Mouse (Mus musculus) midbrain, embryonic 14.5 days (tissue): ENCODE measurements at regions not wholly inside any gene's neighbourhood (a gene's known extent, or its start where the extent isn't known, plus 50 kb on each side); places are given as distances from the start of the nearest gene placed in this dataset.

Experiments used
- ATAC-seq: fragments of 200-750 bp; cut with Nextera tagmentation; 2 replicates; pipeline ENCODE4 v1.8.0; 2017; ENCODE audit warnings: moderate number of reproducible peaks, moderate library complexity; ENCODE audit not compliant: low FRiP score, low TSS enrichment
- DNase-seq: peaks from one replicate; pipeline ENCODE4 v3.0.0-alpha.2; 2015
- H3K27ac ChIP-seq: fragments of 300-500 bp; sonication (generic); replicated peaks from 2 replicates; pipeline ENCODE4 v1.5.1; 2014; ENCODE audit warnings: mild to moderate bottlenecking, low read depth, low read length, moderate library complexity
- H3K27me3 ChIP-seq: fragments of 300-500 bp; sonication (generic); 2 replicates; pipeline ENCODE4 v1.6.1; 2014; ENCODE audit warnings: low read length, control low read depth, mixed read lengths; ENCODE audit not compliant: control insufficient read depth, insufficient read depth
- H3K36me3 ChIP-seq: fragments of 300-500 bp; sonication (generic); 2 replicates; pipeline ENCODE4 v1.6.1; 2014; ENCODE audit warnings: low read length, control low read depth; ENCODE audit not compliant: control insufficient read depth, insufficient read depth
- H3K4me1 ChIP-seq: fragments of 300-500 bp; sonication (generic); 2 replicates; pipeline ENCODE4 v1.6.1; 2014; ENCODE audit warnings: mild to moderate bottlenecking, antibody characterized with exemption, low read length, control low read depth; ENCODE audit not compliant: control insufficient read depth, insufficient read depth
- H3K4me2 ChIP-seq: fragments of 300-500 bp; sonication (generic); 2 replicates; pipeline ENCODE4 v1.6.1; 2014; ENCODE audit warnings: mild to moderate bottlenecking, low read length, moderate library complexity
- H3K4me3 ChIP-seq: fragments of 300-500 bp; sonication (generic); replicated peaks from 2 replicates; pipeline ENCODE4 v1.5.1; 2014; ENCODE audit warnings: low read depth, low read length
- H3K9ac ChIP-seq: fragments of 300-500 bp; sonication (generic); replicated peaks from 2 replicates; pipeline ENCODE4 v1.6.1; 2014; ENCODE audit warnings: mild to moderate bottlenecking, low read length, moderate library complexity
- H3K9me3 ChIP-seq: fragments of 300-500 bp; sonication (generic); 2 replicates; pipeline ENCODE4 v1.6.1; 2016; ENCODE audit warnings: low read length, control low read depth, mixed read lengths; ENCODE audit not compliant: control insufficient read depth
- WGBS: fragments of 180-500 bp; shearing (Covaris S2); extraction: QIAGEN DNeasy Blood & Tissue Kit; methylation state at CpG from one replicate; pipeline ENCODE4 v1.1.7; 2014; 5-methylcytosine and 5-hydroxymethylcytosine counted together

GRCm38 (mm10) chr13:26026386-26026785, 743.6 kb downstream of the Hdgfl1 start:
- WGBS: 92% methylated on average over 3 of the region's 3 CpGs

GRCm38 (mm10) chr13:26024696-26025095, 745.3 kb downstream of the Hdgfl1 start:
- Histone ChIP-seq H3K36me3 (no peaks in the 10 kb centered on the region), H3K4me1 (no peaks in the 10 kb centered on the region), H3K4me3 (no peak overlapping the region), H3K9me3 (no peaks in the 10 kb centered on the region), H3K27ac (no peak overlapping the region), H3K9ac (no peak overlapping the region), H3K27me3 (no peaks in the 10 kb centered on the region), H3K4me2 (no peak overlapping the region)
- ATAC-seq (no peak), DNase-seq (no peak)

More at GRCm38 (mm10) chr13:26026386-26026785, 743.6 kb downstream of the Hdgfl1 start:
- no peak overlapping the region for H3K27ac ChIP-seq
- H3K9ac ChIP-seq: no peak overlapping the region
- H3K36me3 ChIP-seq: no peaks in the 10 kb centered on the region
- H3K4me2 ChIP-seq: no peak overlapping the region
- H3K9me3 ChIP-seq: no peaks in the 10 kb centered on the region
- DNase-seq: no peak
- H3K4me1 ChIP-seq: no peaks in the 10 kb centered on the region
- no peak for ATAC-seq
- H3K27me3 ChIP-seq: no peaks in the 10 kb centered on the region
- no peak overlapping the region for H3K4me3 ChIP-seq

- DNase-seq (no peak), ATAC-seq (no peak)
- H3K9ac ChIP-seq: no peak overlapping the region
- WGBS: 93% methylated on average over 2 of the region's 2 CpGs
- no peak overlapping the region for H3K4me2 ChIP-seq
- no peaks in the 10 kb centered on the region for H3K36me3 ChIP-seq
- H3K27ac ChIP-seq: no peak overlapping the region
- H3K9me3 ChIP-seq: no peaks in the 10 kb centered on the region
- H3K27me3 ChIP-seq: no peaks in the 10 kb centered on the region
- no peaks in the 10 kb centered on the region for H3K4me1 ChIP-seq
- H3K4me3 ChIP-seq: no peak overlapping the region
These were observed 749.5 kb downstream of the Hdgfl1 start for GRCm38 (mm10) chr13:26020491-26020890.

GRCm38 (mm10) chr13:26009131-26009530, 738.8 kb upstream of the Nrsn1 start:
- H3K9me3 ChIP-seq: no peaks in the 10 kb centered on the region
- H3K4me3 ChIP-seq: no peak overlapping the region
- H3K9ac ChIP-seq: no peak overlapping the region
- H3K27ac ChIP-seq: no peak overlapping the region
- DNase-seq: no peak
- 91% methylated on average over 1 of the region's 1 CpGs for WGBS
- ATAC-seq: no peak
- no peaks in the 10 kb centered on the region for H3K27me3 ChIP-seq
- H3K36me3 ChIP-seq: no peaks in the 10 kb centered on the region
- no peak overlapping the region for H3K4me2 ChIP-seq
- no peaks in the 10 kb centered on the region for H3K4me1 ChIP-seq

- H3K4me2 ChIP-seq: no peak overlapping the region
- WGBS: 86% methylated on average over 7 of the region's 7 CpGs
- ATAC-seq: no peak
- H3K4me3 ChIP-seq: no peak overlapping the region
- no peaks in the 10 kb centered on the region for H3K9me3 ChIP-seq
- DNase-seq: no peak
- no peaks in the 10 kb centered on the region for H3K27me3 ChIP-seq
- no peaks in the 10 kb centered on the region for H3K4me1 ChIP-seq
- no peak overlapping the region for H3K9ac ChIP-seq
- no peaks in the 10 kb centered on the region for H3K36me3 ChIP-seq
- H3K27ac ChIP-seq: no peak overlapping the region
These were observed 734.7 kb upstream of the Nrsn1 start for GRCm38 (mm10) chr13:26004768-26005560.

GRCm38 (mm10) chr13:25993526-25993925, 723.2 kb upstream of the Nrsn1 start:
- no peaks in the 10 kb centered on the region for H3K36me3 ChIP-seq
- no peaks in the 10 kb centered on the region for H3K4me1 ChIP-seq
- peaks cover under 1% of the 10 kb centered on the region; the same call in 1 of the 2 replicates for H3K9me3 ChIP-seq
- H3K27me3 ChIP-seq: no peaks in the 10 kb centered on the region
- no peak overlapping the region for H3K4me3 ChIP-seq
- 76% methylated on average over 1 of the region's 1 CpGs for WGBS
- DNase-seq (no peak), ATAC-seq (no peak)
- H3K4me2 ChIP-seq: no peak overlapping the region
- no peak overlapping the region for H3K27ac ChIP-seq
- no peak overlapping the region for H3K9ac ChIP-seq

- Histone ChIP-seq H3K27me3 (no peaks in the 10 kb centered on the region), H3K9ac (no peak overlapping the region), H3K4me2 (no peak overlapping the region), H3K9me3 (no peaks in the 10 kb centered on the region), H3K4me3 (no peak overlapping the region), H3K36me3 (no peaks in the 10 kb centered on the region), H3K27ac (no peak overlapping the region), H3K4me1 (no peaks in the 10 kb centered on the region)
- ATAC-seq (no peak), DNase-seq (no peak)
- WGBS: 87% methylated on average over 5 of the region's 5 CpGs
These were observed 718.9 kb upstream of the Nrsn1 start for GRCm38 (mm10) chr13:25989067-25989756.

- Histone ChIP-seq H3K4me2 (no peak overlapping the region), H3K4me3 (no peak overlapping the region), H3K27ac (no peak overlapping the region), H3K9me3 (no peaks in the 10 kb centered on the region), H3K27me3 (no peaks in the 10 kb centered on the region), H3K36me3 (no peaks in the 10 kb centered on the region), H3K4me1 (no peaks in the 10 kb centered on the region; the same call in 1 of the 2 replicates), H3K9ac (no peak overlapping the region)
- ATAC-seq (no peak), DNase-seq (no peak)
- 71% methylated on average over 1 of the region's 1 CpGs for WGBS
These were observed 714.2 kb upstream of the Nrsn1 start for GRCm38 (mm10) chr13:25984535-25984934.

GRCm38 (mm10) chr13:25983659-25984058, 713.4 kb upstream of the Nrsn1 start:
- H3K27ac ChIP-seq: no peak overlapping the region
- no peak overlapping the region for H3K9ac ChIP-seq
- H3K4me1 ChIP-seq: no peaks in the 10 kb centered on the region; the same call in 1 of the 2 replicates
- H3K27me3 ChIP-seq: no peaks in the 10 kb centered on the region
- H3K4me2 ChIP-seq: no peak overlapping the region
- no peaks in the 10 kb centered on the region for H3K36me3 ChIP-seq
- H3K9me3 ChIP-seq: no peaks in the 10 kb centered on the region
- no peak overlapping the region for H3K4me3 ChIP-seq
- no peak for DNase-seq
- ATAC-seq: no peak
- WGBS: 92% methylated on average over 1 of the region's 1 CpGs
